Mouse (Mus musculus) urinary bladder, adult 2 months (tissue): Measurements from ENCODE around the gene Scd1. TPM values are rescaled to one million over a fixed set of nuclear protein-coding genes. Genes with fewer than 3 reads are reported as not detected.

Experiments used
- DNase-seq: peaks from one replicate; pipeline ENCODE4 v3.0.0; 2022; ENCODE audit warnings: low spot score
- polyA plus RNA-seq: library from polyadenylated mRNA; depleted of rRNA; stranded (reverse); fragments of >200 nt; gene quantifications from 2 replicates; pipeline ENCODE4 v1.2.3, GENCODE M21; 2012; rRNA removed

Gene Scd1
- 190 and 197 TPM in 2 replicates for polyA plus RNA-seq

DNA sequence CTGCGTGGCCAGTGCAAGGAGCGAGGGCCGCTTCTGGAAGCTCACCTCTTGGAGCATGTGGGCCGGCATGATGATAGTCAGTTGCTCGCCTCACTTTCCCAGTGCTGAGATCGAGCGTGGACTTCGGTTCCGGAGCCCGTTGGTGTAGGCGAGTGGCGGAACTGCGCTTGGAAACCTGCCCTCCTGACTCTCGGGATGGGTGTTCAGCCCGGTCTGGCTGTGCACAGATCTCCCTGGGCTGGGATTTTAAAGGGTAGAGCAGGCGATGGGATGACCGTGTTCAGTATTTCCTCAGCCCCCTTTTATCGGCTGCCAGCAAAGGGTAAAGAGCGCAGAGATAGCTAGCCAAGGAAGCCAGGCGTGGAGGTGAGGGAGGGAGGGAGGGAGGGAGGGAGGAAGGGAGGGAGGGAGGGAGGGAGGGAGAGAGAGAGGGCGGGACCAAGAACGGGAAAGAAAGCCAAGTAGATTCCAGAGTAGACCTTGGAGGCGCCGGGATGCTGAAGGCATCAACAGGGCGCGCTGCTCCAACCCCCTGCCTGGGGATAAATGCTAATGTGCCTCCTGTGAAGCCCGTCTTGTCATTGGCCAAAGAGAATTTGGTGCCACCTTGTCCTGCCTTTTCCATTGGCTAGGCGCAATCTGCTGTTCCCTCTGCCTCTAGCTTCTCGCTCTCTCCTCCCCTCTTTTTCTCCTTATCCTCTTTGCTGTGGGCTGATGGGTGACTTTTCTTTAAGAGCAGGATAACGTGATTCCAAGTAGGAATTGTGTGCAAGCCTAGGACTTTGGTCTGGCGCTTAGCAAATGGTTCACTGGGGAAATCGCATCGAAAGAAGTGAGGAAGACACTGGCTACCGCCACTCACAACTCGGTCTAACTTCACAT, at the start of gene Scd1:
TSS of gene Scd1 (minus strand) at position 539 of the 882 bp plus-strand sequence.
- DNase-seq, result peak; percentile 52

DNA sequence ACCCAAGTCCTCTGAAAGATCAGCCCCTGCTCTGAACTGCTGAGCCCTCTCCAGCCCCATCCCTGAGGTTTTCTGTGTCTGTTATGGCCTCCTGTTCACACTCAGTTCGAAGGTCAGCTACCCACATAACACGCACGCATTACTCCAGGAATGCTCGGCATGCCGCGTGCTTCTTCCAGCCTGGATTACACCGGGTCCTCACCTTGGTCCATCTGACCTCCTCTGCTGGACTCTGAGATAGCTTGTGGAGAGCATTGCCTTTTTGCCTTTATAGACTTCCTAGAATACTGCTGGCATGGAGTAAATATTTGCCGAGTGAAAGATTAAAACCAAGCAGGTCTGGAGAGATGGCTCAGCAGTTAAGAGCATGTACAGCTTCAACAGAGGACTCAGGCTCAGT, 47.7 kb upstream of the Scd1 start:
- no peak for DNase-seq

DNA sequence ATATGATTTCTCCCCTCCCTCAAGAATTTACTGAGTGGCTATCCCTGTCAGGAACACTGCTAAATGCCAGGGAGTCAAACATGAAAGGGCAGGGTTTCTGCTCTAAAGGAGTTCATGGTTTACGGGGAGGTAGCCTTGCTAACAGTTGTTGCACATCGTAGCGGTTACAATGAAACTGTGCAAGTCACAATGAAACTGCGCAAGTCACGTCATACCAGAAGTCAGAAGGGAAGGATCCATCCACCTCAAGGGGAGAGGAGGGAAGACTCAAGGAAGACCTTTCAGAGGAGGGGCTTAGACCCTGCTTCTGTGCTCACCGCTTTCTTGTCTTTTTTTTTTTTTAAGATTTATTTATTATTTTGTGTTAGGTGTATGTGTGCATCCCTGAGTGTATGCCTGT, 47.2 kb upstream of the Scd1 start:
- DNase-seq, result no peak

DNA sequence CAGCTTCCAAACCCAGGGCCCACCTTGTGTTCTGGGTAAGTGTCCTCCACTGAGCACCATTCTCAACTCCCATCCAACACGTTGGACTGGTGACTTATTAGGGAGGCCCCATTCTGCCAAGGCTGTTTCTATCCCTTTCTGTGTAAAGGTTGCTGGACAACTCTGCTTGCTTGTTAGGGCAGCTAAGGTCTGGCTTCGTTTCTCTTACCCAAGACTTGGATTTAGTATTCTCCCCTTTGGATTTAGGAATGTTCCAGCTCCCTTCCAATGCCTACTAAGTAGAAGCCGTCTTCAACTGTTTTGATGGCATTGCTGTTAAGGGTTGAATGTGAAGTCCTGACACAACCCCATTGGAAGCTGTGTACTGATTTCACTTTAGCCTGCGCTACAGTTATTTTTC, 40.2 kb upstream of the Scd1 start:
- no peak for DNase-seq

DNA sequence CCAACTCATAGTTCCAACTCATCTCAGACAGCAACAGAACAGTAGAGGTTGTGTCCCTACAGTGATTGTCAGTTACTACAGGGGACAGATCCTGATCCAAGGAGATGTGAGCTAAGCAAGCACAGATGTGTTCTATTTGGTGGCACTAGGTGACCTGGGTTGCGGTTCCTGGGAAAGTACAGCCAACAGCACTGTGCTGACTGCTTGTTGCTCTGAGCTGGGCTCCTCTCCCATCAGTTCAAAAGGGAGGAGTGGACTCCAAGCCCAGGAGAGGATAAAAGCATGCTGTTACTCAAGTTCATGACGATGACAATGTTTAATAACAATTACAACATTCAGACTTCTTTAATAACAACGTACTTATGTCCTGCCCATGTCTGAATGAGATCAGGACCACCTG, 38.1 kb upstream of the Scd1 start:
- no peak for DNase-seq

DNA sequence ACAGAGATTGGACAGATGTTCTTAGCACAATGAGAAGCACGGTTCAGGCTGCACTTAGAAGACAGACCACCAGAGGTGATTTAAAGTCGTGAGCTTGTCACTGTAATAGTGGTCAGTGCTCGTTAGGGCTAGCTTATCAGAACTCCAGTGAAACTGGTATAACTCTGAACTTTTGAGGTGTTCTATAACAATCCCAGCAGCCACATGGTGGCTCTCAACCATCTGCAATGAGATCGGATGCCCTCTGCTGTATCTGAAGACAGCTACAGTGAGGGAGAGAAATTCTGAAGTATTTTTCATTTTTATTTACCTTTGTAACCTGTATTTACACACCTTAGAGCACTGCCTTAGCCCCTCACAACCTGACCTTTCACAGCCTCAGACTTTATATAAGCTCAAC, 31.6 kb upstream of the Scd1 start:
- no peak for DNase-seq

DNA sequence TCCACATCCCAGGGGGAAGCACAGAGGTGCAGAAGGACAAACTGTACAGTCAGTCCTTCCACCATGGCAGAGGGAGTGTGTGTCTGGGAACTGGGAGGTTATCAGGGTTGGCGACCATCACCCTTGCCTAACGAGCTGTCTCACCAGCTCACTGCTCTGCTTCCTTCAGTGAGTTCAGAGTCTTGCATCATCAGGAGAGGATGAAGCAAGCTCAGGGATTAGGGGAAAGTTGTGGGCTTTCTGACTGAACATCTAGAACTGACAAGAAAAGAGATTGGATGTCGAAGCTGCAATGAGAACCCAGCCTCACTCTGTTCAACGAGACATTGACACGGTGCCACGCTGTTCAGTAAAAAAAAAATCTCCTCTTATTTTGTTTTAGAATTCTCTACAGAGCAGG, 30.3 kb upstream of the Scd1 start:
- no peak for DNase-seq

DNA sequence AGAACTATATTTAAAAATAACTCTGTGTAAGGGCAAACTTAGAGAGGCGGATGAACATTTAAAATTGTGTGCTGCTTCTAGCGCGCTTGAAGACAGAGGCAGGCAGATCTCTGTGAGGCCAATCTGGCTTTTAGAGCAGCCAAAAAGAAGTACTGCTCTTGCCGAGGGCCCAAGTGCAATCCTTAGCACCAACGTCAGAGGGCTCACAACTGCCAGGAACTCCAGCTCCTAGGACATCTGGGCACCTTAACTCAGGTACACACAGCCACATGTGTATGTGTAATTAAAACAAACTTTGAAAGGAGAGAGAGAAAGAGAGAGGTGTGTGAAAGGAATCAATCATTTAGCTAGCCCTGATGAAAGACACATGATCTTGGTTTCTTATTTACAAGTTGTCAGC, 24.4 kb upstream of the Scd1 start:
- no peak for DNase-seq

DNA sequence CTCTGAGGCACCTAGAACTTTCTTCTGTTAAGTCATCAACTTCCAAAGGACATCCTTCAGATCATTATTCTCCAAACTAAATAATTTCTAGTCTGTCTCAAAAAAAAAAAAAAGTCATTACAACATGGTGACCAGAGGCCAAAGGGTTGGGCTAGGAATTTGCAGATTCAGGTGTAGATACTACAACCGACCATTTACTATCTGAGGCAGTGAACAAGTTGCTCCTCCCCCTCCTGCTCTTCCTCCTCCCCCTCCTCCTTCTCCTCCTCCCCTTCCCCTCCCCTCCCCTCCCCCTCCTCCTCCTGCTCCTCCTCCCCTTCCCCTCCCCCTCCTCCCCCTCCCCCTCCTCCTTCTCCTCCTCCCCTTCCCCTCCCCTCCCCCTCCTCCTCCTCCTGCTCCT, 20.0 kb upstream of the Scd1 start:
- no peak for DNase-seq

DNA sequence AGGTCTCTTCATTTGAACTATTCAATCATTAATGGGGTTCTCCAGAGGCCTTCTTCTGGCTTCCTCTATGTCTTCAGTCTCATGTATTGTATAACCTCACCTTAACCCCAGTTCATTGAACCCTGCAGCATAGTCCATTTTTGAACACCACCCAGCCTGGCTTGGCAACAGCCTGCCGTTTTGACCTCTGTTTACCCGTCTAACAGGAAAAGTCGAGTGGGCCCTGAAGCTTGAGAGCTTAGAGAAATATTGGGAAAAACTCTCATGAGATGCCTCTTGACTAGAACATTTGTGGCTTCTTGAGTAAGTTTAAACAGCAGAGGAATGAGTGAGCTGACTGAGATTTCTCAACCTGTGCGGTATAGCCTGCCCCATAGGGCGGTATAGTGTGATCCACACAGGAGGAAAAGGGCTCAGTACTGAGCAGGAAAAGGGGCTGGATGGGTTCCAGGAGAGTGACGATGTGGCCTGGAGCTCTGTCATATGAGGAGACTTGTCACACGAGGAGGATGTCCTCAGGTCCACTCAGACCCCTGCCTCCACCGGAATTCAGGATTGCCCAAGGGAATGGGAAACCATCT, 14.5 kb upstream of the Scd1 start:
- DNase-seq, result no peak

DNA sequence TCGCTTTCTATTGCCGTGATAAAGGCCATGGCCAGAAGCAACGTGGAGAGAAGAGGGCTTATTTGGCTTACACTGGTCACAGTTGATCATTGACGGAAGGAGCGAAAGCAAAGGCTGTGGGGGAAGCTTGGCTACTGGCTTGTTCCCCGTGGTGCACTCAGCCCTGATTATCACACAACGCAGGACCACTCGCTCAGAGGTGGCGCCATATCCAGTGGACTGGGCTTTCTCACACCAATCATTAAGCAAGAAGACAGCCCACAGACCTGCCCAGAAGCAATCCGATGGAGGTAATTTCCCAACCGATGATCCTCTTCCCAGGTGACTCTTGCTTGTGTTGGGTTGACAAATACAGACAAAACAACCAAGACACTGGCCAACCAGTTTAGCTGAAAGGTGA, 11.9 kb upstream of the Scd1 start:
- no peak for DNase-seq

DNA sequence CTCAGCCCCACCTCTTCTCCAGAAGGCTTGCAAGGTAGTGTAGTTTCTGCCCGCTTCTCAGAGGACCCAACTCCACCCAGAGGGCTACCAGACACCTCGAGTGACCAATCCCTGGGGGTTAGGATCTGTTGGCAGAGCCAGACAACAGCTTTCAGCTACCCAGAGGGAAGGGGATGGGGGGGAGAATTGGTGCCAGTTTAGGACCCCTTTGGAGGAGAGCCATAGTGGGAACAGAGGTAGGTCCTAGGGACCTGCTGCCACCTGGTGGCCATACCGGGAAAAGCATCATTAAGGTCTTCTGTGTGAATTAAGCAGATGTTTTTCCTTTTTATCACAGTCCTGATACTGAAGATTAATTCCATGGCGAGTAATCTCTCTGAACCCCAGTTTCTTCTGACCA, 11.3 kb upstream of the Scd1 start:
- DNase-seq, result peak; percentile 55

DNA sequence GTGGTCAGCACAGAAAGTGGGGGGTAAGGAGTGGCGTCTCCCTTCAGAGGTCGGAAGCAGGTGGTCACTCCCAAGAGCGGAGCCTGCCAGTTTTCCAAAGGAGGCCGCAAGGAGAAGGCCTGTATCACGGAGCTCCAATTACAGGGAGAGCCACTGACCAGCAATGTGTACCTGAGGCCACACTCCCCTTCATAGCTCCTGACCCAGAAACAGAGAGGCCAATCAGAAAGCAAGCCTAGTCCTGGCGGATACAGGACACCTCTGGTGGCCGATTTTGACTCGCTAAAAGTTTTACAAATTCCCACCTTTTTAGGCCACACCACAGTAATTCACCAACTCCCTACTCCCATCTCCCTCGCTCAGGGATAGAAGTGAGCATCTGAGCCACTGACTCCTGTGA, 10.9 kb upstream of the Scd1 start:
- DNase-seq, result no peak

DNA sequence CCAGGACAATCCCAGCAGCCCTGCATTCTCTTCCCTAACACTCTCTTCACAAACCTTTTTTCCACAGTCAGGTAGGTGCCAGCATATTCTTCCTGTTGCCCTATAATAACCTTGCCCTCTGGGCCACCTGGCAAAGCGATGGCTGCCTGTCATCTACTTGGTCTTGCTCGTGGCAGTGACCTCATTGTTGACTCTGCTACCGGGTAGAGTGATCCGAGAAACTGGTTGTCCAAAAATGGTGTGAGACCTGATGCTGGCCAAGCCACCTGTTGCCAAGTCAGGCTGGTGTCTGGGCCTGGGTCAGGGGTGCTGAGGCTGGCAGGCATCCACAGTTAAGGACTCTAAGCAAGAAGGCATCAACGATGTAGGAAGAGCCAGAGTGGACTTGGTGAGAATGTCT, 10.4 kb upstream of the Scd1 start:
- no peak for DNase-seq

DNA sequence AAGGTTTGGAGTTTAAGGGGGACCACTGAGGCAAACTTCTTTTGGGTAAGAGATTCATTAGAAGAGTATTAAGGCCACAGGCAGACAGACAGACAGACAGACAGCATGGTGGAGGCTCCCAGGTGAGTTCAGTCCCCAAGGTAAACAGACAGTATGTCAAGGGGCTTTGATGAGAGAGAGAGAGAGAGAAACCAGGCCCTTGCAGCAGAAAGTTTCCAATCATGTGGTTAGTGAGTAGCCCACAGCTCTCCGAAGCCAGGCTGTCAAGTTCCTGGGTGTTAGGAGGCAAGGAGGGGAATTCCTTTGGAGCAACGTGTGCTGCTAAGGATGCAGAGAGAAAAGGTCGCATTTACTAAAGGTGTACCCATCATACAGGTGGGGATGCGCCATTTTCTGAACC, 9.8 kb upstream of the Scd1 start:
- DNase-seq, result no peak

DNA sequence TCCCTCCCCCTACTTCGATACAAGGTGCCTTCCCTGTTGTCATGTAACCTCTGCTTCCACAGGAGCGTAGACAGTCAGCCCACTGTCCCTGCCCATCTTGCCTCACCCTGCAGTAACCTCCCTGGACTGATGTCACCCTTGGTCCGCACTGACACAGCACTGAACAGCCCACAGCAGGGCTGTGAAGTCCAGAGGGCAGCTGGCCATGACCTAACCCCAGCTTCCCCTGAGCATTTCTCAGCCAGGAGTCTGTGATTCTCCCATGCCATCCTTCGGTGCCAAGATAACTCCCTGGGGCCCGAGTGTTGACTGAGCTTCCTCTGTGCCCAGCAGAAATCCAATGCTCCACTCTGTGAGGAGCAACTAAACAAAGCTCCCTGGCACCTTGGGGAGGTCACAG, 8.6 kb upstream of the Scd1 start:
- DNase-seq, result no peak

DNA sequence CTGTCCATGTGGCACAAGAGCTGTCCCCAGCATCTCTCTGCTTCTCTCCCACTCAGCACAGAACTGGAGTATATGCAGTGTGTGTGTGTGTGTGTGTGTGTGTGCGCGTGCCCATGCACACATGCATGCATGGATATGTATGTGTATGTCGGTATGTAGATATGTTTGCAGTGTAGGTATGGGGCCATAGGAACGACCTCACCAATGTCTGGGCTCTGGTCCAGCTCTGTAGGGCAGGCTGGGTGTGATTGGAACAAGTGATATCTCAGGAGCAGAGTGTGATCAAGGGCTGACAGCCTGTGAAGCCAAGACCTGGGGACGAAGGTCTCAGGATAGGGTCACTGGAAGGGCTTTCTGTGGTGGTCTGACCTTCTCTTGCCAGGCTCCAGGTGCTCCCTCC, 7.8 kb upstream of the Scd1 start:
- DNase-seq, result no peak

DNA sequence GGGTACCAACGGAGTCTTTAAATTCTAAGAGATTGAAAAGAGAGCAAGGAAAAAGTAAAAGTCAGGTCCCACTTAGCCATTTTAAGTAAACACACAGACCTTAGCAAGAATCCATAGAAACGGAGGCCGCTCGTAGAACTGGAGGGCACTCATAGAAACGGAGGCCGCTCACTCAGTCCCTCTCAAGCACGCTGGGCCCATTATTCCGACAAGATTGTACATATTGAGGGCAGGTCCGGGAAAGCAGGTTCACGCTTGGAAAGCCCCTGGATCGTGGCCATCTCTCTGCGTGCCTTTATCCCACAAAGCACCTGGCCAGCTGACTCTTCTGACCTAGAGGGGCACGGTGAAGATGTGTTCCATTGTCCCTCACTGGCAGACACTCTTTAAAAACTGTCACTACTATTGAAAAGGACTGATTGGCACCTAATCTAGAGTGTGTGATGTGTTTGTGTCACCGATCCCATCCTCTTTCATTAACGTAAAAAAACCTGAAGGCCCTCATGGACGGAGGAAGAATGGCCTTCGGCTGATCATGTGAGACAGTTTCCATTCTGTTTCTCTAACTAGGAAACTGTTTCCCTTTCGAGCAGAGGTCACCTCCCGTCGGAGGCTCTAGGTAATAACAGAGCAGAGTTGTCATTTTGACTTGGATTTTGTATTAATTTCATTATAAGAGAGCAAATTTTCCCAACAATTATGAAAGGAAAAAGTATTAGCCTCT, 2.8 kb upstream of the Scd1 start:
- no peak for DNase-seq

DNA sequence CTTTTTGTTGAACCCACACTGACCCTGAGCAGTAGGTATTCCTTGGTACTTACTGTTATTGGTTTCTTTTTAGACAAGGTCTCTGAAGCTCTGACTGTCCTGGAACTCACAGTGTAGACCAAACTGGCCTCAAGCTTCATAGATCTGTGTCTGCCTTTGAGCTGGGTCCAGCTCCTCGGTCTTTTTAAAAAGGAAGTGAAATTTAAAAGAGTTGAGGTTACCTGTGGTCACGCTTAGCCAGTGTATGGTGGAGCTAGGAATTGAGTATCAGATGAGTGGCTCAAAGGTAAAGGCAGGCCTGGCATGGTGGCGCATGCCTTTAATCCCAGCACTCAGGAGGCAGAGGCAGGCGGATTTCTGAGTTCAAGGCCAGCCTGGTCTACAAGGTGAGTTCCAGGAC, 916 bp upstream of the Scd1 start:
- no peak for DNase-seq

DNA sequence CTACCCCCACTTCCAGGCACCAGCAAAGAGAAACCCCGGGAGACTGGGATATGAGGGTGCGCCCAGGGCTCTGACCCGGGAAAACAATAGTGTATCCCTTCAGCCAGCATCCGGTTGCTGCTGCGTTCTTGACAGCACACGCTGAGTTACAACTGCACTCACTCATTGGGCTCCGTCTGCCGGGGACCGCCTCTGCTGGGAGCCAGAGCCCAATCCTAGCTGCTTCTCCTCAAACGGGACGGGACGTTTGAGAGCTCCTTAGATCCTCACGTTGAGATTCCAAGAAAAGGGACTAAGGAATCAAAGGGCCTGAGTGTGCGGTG, 505 bp upstream of the Scd1 start:
- peak; percentile 31 for DNase-seq

DNA sequence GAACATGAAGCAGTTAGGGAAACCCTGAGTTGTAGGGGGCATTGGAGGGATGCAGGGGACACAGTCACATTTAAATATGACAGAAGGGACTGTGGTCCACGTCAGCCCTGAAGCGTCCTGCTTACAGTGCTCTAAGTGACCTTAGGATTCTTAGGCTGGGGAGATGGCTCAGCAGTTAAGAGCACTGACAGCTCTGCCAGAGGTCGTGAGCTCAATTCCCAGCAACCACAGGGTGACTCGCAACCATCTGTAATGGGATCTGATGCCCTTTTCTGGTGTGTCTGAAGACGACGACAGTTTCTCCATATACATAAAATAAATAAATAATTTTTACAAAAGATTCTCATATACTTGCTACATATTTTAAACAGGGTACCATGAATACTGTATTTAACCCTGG, 4.1 kb downstream of the Scd1 start:
- DNase-seq, result no peak

DNA sequence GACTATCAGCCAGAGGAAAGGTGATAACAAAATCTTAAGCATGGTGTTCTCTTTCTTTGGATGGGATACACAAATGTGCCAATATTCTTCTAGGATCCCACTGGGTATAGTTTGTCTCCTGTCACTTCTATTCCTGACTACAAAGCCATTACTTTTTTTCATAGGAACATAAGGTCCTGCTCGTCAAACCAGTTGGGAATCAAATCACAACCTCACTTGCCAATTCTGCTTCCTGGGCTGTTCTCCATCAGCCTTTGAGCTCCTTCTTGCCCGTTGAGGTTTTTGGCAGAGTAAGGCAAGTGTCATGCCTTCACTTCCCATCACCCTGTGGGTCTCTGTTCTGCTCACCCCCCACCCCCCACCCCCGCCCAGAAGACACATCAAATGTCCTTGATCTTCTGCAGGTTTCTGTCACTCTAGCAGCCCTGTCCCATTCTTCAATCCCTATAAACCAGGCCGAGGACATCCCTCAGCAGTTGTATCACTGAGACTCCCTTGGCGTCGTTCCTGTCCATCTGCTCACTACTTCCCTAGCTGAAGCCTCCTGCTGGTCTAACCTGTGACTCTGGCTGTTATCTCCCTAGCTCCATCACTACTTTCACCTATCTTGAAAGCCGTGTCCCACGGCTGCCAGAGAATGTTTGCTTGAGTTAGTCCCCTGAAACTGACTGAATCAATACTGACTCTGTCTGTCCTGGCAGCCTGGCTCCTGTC, 7.0 kb downstream of the Scd1 start:
- DNase-seq, result no peak

DNA sequence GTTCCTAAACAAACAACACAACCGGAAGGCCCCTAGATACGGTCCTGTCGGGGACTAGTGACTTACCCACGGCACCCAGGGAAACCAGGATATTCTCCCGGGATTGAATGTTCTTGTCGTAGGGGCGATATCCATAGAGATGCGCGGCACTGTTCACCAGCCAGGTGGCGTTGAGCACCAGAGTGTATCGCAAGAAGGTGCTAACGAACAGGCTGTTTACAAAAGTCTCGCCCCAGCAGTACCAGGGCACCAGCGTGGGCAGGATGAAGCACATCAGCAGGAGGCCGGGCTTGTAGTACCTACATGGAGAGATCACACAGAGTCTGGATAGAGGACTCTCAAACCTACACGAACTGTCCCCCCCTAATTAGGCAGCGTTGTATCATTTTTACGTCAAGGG, 7.6 kb downstream of the Scd1 start:
- no peak for DNase-seq
